Mouse (Mus musculus): ENCODE data around the gene Pspn.

DNA sequence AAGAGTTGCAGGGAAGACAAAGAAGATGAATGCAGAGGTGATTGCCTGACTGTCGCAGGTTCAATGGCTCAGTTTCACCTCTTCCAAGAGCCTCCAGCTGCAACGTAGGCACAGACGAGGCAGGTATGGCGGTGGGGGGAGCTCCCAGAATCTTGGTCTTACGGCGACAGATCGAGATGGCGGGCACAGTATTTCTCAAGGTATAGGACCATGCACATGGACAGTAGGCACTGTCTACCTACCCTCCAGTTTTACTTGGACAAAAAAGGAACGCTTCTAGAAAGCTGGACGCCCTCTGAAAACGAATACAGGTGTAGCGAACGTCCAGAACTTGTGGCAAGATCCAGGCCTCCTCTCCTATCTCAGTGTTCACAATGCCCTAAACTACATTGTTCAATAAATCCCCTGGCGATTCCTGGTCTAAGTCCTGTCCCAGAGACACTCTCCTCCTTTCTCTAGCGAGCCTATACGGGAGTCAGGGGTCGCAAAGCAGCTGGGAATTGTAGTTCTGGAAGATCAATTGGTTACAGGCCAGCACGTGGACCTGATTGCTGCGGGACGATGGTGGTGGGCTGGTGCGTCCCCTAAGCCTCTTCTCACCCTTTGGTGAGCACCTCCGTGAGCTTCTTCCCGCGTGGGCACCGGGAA, 10.2 kb downstream of the Pspn start:
- TF ChIP-seq CTCF (IDR thresholded peaks at IDR 0.05; ENCODE audit: low read depth) (no peak), EP300 (IDR thresholded peaks at IDR 0.05; ENCODE audit: low read depth) (no peak)

Data from liver, embryonic 14.5 days (tissue).